Mouse (Mus musculus) heart, embryonic 12.5 days (tissue): ENCODE results near the gene Csnk1g2. TPM values are rescaled to one million over a fixed set of nuclear protein-coding genes. Genes with fewer than 3 reads are reported as not detected.
A peak's percentile ranks its signal among the peaks of the same experiment; 100 is the strongest.

ENCODE experiments used
- ATAC-seq: fragments of 200-750 bp; cut with Nextera tagmentation; 2 replicates; pipeline ENCODE4 v1.8.0; 2017; ENCODE audit warnings: moderate TSS enrichment, moderate library complexity; ENCODE audit not compliant: insufficient number of reproducible peaks, low FRiP score
- H3K27ac ChIP-seq: fragments of 300-500 bp; sonication (generic); 2 replicates; pipeline ENCODE4 v1.5.1; 2016; ENCODE audit warnings: mild to moderate bottlenecking, moderate library complexity; ENCODE audit not compliant: poor library complexity, severe bottlenecking
- H3K27me3 ChIP-seq: fragments of 300-500 bp; sonication (generic); replicated peaks from 2 replicates; pipeline ENCODE4 v1.6.1; 2016; ENCODE audit warnings: mild to moderate bottlenecking, moderate library complexity
- H3K36me3 ChIP-seq: fragments of 300-500 bp; sonication (generic); 2 replicates; pipeline ENCODE4 v1.6.1; 2016; ENCODE audit warnings: mild to moderate bottlenecking, moderate library complexity
- H3K4me1 ChIP-seq: fragments of 300-500 bp; sonication (generic); replicated peaks from 2 replicates; pipeline ENCODE4 v1.6.1; 2016; ENCODE audit warnings: mild to moderate bottlenecking
- H3K4me2 ChIP-seq: fragments of 300-500 bp; sonication (generic); 2 replicates; pipeline ENCODE4 v1.6.1; 2016; ENCODE audit warnings: mild to moderate bottlenecking, moderate library complexity
- H3K4me3 ChIP-seq: fragments of 300-500 bp; sonication (generic); 2 replicates; pipeline ENCODE4 v1.5.1; 2016; ENCODE audit warnings: mild to moderate bottlenecking
- H3K9ac ChIP-seq: fragments of 300-500 bp; sonication (generic); 2 replicates; pipeline ENCODE4 v1.6.1; 2016; ENCODE audit warnings: mild to moderate bottlenecking, moderate library complexity
- H3K9me3 ChIP-seq: fragments of 300-500 bp; sonication (generic); replicated peaks from 2 replicates; pipeline ENCODE4 v1.6.1; 2016; ENCODE audit warnings: mild to moderate bottlenecking, moderate library complexity
- WGBS: fragments of 180-500 bp; shearing (Covaris S2); methylation state at CpG from one replicate; pipeline ENCODE4 v1.1.7; 2016; 5-methylcytosine and 5-hydroxymethylcytosine counted together
- polyA plus RNA-seq: library from polyadenylated mRNA; unstranded; fragments of >200 nt; fragmentation: Nextera tagmentation; extraction: Ambion mirVana; gene quantifications from 2 replicates; pipeline ENCODE4 v1.2.1, GENCODE M21; 2016

The Csnk1g2 gene
- 131 and 136 TPM in 2 replicates for polyA plus RNA-seq

GRCm38 (mm10) chr10:80622661-80623456 is at the start of gene Csnk1g2:
Csnk1g2 (plus strand) TSS chr10:80622838.
- WGBS: under 1% methylated on average over 84 of the region's 85 CpGs
- ATAC-seq: peak; percentile 28

DNA sequence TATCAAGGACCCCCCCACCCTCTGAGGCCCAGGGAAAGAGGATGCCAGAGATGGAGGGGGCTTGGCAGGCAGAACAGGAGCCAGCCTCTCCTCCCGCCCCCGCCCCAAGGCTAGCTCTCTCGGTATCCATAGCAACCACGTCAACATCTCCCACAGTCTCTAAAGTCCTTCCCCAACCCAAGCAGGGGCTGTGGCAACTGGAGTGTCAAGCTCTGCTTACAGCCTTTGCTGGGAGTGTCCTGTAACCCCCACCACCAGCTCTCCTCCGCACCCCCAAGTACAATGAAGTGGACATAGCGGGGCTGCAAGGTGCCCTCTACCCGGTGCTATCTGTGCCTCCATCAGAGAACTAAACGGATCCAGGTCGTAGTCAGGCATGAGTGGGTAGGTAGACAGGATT is 48.7 kb upstream of the Csnk1g2 start:
- no peak for ATAC-seq
- no peak overlapping the region for H3K27ac ChIP-seq
- H3K36me3 ChIP-seq: peaks cover under 1% of the 10 kb centered on the region; the same call in 1 of the 2 replicates
- H3K4me2 ChIP-seq: no peak overlapping the region
- 45% methylated on average over 9 of the region's 9 CpGs for WGBS
- H3K4me1 ChIP-seq: peaks cover 84% of the 10 kb centered on the region
- no peak overlapping the region for H3K4me3 ChIP-seq
- no peaks in the 10 kb centered on the region for H3K9me3 ChIP-seq
- peak overlapping the region; percentile 18; the same call in 1 of the 2 replicates for H3K9ac ChIP-seq
- H3K27me3 ChIP-seq: no peaks in the 10 kb centered on the region

More at GRCm38 (mm10) chr10:80622661-80623456, at the start of gene Csnk1g2:
- Histone ChIP-seq H3K27me3 (no peaks in the 10 kb centered on the region), H3K4me1 (peaks cover 58% of the 10 kb centered on the region), H3K36me3 (no peaks in the 10 kb centered on the region), H3K9ac (peak within 1 kb of the TSS; percentile 92), H3K27ac (peak within 1 kb of the TSS; percentile 94), H3K4me2 (peak within 1 kb of the TSS; percentile 87), H3K4me3 (peak within 1 kb of the TSS; percentile 91), H3K9me3 (no peaks in the 10 kb centered on the region)

DNA sequence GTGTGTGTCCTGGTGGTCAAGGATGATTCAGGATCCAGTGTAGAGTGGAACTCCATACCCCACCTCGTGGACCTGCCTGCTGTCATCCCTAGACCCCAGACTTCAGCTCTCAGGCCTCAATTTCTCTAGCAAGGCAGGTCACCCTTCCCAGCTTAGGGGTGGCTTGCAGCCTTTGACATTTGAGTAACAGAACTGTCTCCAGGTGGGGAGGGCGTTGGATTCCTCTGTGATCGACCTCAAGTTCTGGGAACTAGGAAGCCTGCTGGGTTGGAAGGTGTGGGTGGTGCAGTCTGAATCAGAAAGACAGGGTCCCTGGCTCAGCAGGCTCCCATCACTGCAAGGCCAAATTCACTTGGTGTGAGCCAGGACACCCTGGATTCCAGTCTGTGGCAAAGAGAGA is 47.7 kb upstream of the Csnk1g2 start:
- Histone ChIP-seq H3K9ac (no peak overlapping the region), H3K9me3 (no peaks in the 10 kb centered on the region), H3K4me3 (0 out of 2 replicates have a peak overlapping the region, but pooled peaks have one; percentile 91), H3K27ac (no peak overlapping the region), H3K36me3 (no peaks in the 10 kb centered on the region), H3K4me1 (peaks cover 82% of the 10 kb centered on the region), H3K4me2 (peak overlapping the region; percentile 97), H3K27me3 (no peaks in the 10 kb centered on the region)
- no peak for ATAC-seq
- 71% methylated on average over 3 of the region's 3 CpGs for WGBS

DNA sequence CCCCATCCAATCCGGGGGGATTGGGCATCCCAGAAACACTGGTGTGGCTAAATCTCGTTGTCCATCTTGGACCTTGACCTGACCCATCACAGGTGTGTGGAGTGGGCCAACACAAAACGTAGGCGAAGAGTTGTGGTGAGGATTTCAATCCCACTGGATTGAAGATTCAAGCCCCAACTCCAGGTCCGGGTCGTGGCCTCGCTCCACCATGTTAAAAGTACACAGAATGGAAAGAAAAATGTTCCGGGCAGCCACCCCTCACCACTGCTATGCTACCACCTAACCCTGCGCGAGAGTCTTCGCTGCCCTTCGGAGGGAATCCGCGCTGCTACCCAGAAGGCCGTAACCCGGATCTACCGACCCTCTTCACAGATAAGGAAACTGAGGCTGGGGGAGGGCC is 46.7 kb upstream of the Csnk1g2 start:
- Histone ChIP-seq H3K27me3 (no peaks in the 10 kb centered on the region), H3K4me2 (peak overlapping the region; percentile 97), H3K9me3 (no peaks in the 10 kb centered on the region), H3K9ac (peak overlapping the region; percentile 88), H3K4me1 (peaks cover 72% of the 10 kb centered on the region), H3K36me3 (no peaks in the 10 kb centered on the region), H3K4me3 (peak overlapping the region; percentile 91), H3K27ac (no peak overlapping the region)
- WGBS: 14% methylated on average over 17 of the region's 17 CpGs
- no peak for ATAC-seq

GRCm38 (mm10) chr10:80576351-80577194 is 46.1 kb upstream of the Csnk1g2 start:
- Histone ChIP-seq H3K4me3 (peak overlapping the region; percentile 91), H3K27me3 (no peaks in the 10 kb centered on the region), H3K36me3 (peaks cover 5% of the 10 kb centered on the region; the same call in 1 of the 2 replicates), H3K27ac (peak overlapping the region; percentile 84), H3K9me3 (no peaks in the 10 kb centered on the region), H3K4me1 (peaks cover 65% of the 10 kb centered on the region), H3K4me2 (peak overlapping the region; percentile 97), H3K9ac (peak overlapping the region; percentile 88)
- under 1% methylated on average over 88 of the region's 96 CpGs for WGBS
- no peak for ATAC-seq

DNA sequence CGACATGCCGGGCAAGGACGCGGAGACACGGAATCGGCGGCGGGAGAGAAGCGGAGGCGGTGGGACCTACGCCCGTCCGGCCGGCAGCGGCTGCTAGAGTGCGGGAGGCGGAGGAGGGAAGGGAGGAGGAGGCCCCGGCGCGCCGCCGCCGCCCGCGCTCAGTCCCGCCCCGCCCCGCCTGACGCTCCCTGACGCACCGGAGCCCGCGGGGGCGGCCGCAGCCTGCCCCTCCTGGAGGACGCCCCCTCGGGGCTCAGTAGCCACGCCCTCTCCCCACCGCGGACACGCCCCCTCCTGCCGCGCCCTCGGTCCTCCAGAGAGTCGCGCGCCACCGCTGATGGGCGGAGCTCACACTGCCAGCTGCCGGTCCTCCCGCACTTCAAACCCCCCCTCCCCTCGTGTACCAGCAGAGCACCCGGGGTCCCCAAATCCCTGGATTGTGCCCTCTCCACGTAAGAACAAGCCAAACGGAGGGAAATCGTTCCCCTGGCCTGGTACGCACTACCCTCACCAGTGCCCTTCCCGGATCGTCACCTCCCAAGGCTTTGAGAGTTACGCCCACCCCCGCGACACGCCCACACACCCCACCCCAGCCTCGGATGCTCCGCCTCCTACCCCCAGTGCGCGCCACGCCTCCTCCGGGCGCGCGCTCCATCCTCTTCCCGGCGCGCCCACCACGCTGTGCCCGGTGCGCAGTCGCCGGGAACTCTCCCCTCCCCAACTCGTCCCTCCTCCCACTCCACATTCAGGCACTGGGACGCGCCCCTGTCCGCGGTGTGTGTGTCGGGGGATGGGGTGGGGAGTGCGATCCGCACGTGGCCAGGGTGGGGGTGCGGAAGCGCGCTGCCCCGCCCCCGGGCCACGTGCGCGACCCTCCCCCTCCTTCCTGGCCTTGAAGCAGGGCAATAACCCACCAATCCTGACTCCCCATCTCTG is 45.2 kb upstream of the Csnk1g2 start, which contains the start of gene Klf16:
Gene Klf16, minus strand, starts transcription at position 127 of the 936 bp plus-strand sequence.
- peak; percentile 90 for ATAC-seq
- Histone ChIP-seq H3K27me3 (no peaks in the 10 kb centered on the region), H3K9me3 (no peaks in the 10 kb centered on the region), H3K27ac (peak within 1 kb of the TSS; percentile 84), H3K4me2 (peak within 1 kb of the TSS; percentile 97), H3K9ac (peak within 1 kb of the TSS; percentile 88), H3K4me3 (peak within 1 kb of the TSS; percentile 91), H3K36me3 (peaks cover 14% of the 10 kb centered on the region; the same call in 1 of the 2 replicates), H3K4me1 (peaks cover 56% of the 10 kb centered on the region)
- WGBS: under 1% methylated on average over 68 of the region's 97 CpGs

DNA sequence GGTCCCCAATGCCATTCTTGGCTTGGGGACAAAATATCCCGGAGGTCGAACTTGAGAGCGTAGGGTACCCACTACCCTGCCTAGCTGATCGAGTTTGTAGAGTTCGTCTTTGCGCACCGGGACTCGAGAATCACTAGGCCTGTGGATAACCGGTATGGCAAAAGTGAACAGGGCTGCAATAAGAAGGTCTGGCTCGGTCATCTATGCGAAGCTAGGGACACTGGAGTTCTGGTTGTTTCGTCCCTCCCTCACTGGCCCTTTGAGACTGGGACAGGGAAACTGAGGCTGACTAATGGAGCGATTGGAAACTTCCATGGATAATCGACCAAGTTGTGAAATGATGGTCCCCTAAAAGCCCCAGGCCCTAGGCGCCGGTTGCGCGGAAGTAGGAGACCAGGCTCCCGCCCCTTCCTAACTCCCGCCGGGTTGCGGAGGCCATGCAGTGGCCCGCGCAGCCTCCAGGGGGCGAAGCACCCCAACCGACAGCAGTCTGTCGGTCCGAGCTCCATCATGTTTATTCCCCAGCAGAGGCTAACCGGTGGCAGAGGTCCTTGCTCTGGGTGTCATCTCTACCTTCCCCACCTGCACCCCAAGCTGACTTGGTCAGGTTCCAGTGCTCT is 44.4 kb upstream of the Csnk1g2 start:
- H3K4me1 ChIP-seq: peaks cover 50% of the 10 kb centered on the region
- H3K9me3 ChIP-seq: no peaks in the 10 kb centered on the region
- peaks cover 19% of the 10 kb centered on the region for H3K36me3 ChIP-seq
- H3K9ac ChIP-seq: peak overlapping the region; percentile 70
- no peaks in the 10 kb centered on the region for H3K27me3 ChIP-seq
- ATAC-seq: peak; percentile 49
- peak overlapping the region; percentile 97 for H3K4me2 ChIP-seq
- under 1% methylated on average over 29 of the region's 29 CpGs for WGBS
- H3K27ac ChIP-seq: peak overlapping the region; percentile 84
- peak overlapping the region; percentile 91 for H3K4me3 ChIP-seq

GRCm38 (mm10) chr10:80578911-80579310 is 43.7 kb upstream of the Csnk1g2 start:
- no peaks in the 10 kb centered on the region for H3K9me3 ChIP-seq
- H3K27me3 ChIP-seq: no peaks in the 10 kb centered on the region
- H3K36me3 ChIP-seq: peaks cover 25% of the 10 kb centered on the region
- H3K4me1 ChIP-seq: peaks cover 43% of the 10 kb centered on the region
- peak overlapping the region; percentile 70 for H3K9ac ChIP-seq
- no peak for ATAC-seq
- H3K4me3 ChIP-seq: peak overlapping the region; percentile 91
- WGBS: 11% methylated on average over 8 of the region's 8 CpGs
- H3K27ac ChIP-seq: peak overlapping the region; percentile 84
- H3K4me2 ChIP-seq: peak overlapping the region; percentile 97

DNA sequence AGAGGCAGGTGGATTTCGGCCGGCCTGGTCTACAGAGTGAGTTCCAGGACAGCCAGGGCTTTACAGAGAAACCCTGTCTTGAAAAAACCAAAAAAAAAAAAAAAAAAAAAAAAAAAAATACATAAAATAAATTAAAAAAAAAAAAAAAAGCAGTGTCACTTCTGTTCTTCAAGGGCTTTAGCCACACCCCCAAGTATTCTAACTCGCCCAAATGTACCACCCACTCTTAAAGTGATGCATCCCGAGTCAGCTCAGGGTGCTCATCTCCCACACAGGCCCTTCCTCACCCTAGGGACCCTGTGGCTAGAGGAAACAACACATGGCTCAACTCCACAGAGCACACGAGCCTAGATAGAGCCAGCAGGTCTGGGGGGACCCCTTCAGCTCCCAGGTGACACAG is 39.6 kb upstream of the Csnk1g2 start:
- H3K27me3 ChIP-seq: no peaks in the 10 kb centered on the region
- no peak for ATAC-seq
- H3K9ac ChIP-seq: no peak overlapping the region
- no peak overlapping the region for H3K4me2 ChIP-seq
- peaks cover 51% of the 10 kb centered on the region for H3K4me1 ChIP-seq
- H3K27ac ChIP-seq: no peak overlapping the region
- no peak overlapping the region for H3K4me3 ChIP-seq
- WGBS: 87% methylated on average over 5 of the region's 5 CpGs
- peaks cover 53% of the 10 kb centered on the region for H3K36me3 ChIP-seq
- H3K9me3 ChIP-seq: no peaks in the 10 kb centered on the region

GRCm38 (mm10) chr10:80584045-80584488 is 38.6 kb upstream of the Csnk1g2 start:
- H3K4me1 ChIP-seq: peaks cover 52% of the 10 kb centered on the region
- H3K9ac ChIP-seq: peak overlapping the region; percentile 23; the same call in 1 of the 2 replicates
- no peak overlapping the region for H3K27ac ChIP-seq
- no peak overlapping the region for H3K4me2 ChIP-seq
- H3K27me3 ChIP-seq: no peaks in the 10 kb centered on the region
- no peaks in the 10 kb centered on the region for H3K9me3 ChIP-seq
- H3K36me3 ChIP-seq: peaks cover 53% of the 10 kb centered on the region
- H3K4me3 ChIP-seq: no peak overlapping the region
- no peak for ATAC-seq
- WGBS: 63% methylated on average over 12 of the region's 12 CpGs
